Mouse (Mus musculus) retina, postnatal 7 days (tissue): Measurements from ENCODE around the gene Obox5.
"Not testable (repeated sequence)": the region's sequence is repeated elsewhere in the genome, so short reads cannot be mapped to it uniquely, and the experiment has no call there.

ENCODE experiments used
- DNase-seq: peaks from one replicate; pipeline ENCODE4 v3.0.0-alpha.2; 2012; ENCODE audit warnings: low read depth, low spot score

The Obox5 gene

DNA sequence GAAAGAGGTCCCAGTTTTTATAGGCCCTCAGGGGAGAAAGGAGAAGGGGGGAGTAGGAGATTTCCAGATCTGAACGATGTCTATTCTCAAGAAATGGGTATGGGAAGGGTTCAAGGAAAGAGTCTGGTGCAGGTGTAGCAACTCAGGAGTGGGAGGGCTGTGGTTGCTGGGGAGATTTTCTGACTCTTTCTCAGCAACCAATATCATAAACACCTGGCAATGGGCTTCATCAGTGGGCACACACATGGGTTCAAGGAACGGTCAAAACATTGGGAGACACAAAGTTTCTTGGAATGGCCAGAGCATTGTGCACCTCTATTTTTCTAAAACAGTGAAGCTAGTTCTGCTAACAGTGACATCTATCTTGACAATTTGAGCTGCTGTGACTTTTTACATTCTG, at the start of gene Obox5:
TSS of gene Obox5 (plus strand) at position 301 of the 400 bp plus-strand sequence.
- DNase-seq: not testable (repeated sequence)

GRCm38 (mm10) chr7:15749296-15749695, 635 bp upstream of the Obox5 start:
- DNase-seq: not testable (repeated sequence)
